Mouse (Mus musculus): ENCODE data around the gene Ptpn6. TPM values are rescaled to one million over a fixed set of nuclear protein-coding genes. Genes with fewer than 3 reads are reported as not detected.

Ptpn6 gene
- 100 to 1,000 TPM; 187 to 310 TPM for polyA plus RNA-seq (2017; shearing (Covaris generic))

- ATAC-seq: peak; percentile 7
These were observed at the start of gene Ptpn6 for GRCm38 (mm10) chr6:124738511-124739023. Ptpn6 (minus strand) TSS chr6:124738714.

GRCm38 (mm10) chr6:124787722-124788121 is 49.2 kb upstream of the Ptpn6 start:
- no peak for ATAC-seq

GRCm38 (mm10) chr6:124786756-124787420 is 48.4 kb upstream of the Ptpn6 start:
- no peak for ATAC-seq

DNA sequence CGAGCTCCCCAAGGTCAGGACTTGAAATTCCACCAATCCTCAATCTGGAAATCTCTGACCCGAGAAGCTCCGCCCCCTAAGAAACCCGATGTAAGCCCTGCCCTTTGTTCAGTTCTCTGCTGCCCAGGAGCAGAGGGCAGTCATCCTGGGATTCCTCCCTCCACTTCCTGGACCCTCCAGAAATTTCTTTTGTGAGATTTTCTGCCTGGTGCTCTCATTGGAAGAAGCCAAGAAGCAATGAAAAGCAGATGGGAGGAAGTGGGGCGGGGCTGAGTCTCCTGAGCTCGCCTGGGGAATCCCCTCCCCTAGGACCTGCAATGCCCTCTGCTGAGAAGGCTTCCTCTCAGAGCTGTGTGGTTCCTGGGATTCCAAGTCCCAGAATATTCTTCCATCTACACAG is 43.9 kb upstream of the Ptpn6 start:
- peak; percentile 78 for ATAC-seq

DNA sequence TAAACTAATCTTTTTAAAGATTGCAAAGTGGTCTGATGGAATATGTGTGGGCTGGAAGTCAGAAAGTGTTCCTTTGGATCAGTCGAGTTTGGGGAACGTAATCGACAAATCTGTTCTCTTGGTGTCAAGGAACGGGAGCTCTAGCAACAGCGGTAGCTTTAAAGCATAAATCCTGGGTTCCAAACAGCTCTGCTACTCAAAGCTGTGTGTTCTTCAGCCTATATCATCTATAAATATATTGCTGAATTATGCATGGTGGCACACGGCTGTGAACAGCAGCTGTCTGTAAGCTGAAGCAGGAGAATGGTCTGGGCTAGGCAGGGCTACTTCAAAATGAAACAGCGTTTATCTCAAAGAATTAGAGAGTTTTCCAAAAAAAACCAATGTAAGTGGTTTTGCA is 42.4 kb upstream of the Ptpn6 start:
- ATAC-seq: no peak

DNA sequence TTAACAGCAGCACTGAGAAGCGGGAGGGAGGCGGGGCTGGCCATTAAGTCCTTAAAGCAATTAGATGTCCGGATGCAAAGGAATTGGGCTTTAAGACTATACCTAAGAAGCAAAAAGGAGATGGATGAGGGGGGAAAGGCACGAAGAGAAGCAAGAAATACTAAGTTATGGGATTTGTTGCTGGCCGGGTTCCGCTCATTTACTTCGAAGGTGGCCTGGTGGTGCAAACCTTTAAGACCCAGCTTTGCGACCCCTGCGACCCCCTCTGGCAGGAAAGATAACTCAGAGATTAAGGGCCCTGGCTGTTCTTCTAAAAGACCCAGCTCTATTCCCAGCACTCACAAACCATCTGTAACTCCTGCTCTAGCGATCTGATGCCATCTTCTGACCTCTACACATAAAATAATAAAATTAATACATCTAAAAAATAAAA is 41.5 kb upstream of the Ptpn6 start:
- ATAC-seq: peak; percentile 48

- peak; percentile 92 for ATAC-seq
These were observed 40.9 kb upstream of the Ptpn6 start, which contains the start of gene Lrrc23 for GRCm38 (mm10) chr6:124779222-124779983. Lrrc23 (minus strand) TSS chr6:124779727.

DNA sequence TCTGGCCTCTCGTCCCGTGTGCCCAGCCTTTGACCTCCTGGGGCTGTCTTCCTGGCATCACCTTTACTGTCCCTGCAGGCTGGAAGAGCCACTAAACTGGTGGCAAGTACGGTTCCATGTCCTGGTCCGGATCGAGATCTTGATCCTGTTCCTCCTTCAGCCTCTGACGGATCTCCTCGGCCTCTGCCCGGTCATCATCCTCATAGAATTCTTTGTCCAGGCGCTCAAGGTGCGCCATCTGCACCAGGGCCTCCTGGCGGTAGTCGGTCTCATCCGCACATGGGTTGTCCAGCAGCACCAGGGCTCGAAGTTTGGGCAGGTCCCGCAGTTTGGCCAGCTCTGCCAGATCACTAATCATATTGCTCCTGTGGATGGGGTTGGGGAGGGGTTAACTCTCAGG is 32.0 kb upstream of the Ptpn6 start:
- no peak for ATAC-seq

DNA sequence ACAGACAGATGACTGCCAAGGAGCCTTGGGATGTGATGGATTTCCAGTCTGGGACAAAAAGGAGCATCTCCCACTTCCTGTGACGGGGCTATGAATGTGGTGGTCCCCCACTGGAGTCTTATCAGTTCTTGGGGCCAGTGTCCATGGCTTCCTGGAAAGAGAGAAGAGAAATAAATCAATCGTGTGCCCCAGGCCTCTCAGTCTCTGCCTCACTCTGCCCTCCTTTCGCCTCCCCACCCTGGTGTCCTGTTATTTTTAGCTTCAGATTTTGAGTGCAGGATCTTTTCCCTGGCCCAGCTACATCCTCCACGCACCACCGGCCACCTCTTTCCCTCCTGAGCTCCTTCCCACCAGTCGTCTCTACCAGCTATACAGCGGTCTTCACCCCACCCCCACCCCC is 31.5 kb upstream of the Ptpn6 start:
- no peak for ATAC-seq

- ATAC-seq: peak; percentile 72
These were observed 30.7 kb upstream of the Ptpn6 start, which contains the start of gene Eno2 for GRCm38 (mm10) chr6:124769101-124769765. Eno2 (minus strand) TSS chr6:124769673.

DNA sequence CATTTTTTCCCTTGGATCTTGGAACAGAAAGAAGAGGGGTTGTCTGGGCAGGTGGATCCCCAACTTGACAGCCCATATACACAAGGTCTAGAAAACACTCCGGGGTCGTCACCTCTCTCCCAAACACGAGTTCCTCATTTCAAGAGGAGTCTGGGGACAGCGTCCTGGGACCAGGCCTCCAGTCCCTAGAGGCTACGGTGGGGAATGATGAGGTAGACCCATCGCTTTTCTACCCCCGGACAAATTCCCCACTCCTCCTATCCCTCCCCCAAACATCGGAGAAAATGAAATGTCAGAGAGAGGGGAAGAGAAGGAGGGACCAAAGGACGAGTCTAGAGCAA is 30.2 kb upstream of the Ptpn6 start:
- ATAC-seq: peak; percentile 8

DNA sequence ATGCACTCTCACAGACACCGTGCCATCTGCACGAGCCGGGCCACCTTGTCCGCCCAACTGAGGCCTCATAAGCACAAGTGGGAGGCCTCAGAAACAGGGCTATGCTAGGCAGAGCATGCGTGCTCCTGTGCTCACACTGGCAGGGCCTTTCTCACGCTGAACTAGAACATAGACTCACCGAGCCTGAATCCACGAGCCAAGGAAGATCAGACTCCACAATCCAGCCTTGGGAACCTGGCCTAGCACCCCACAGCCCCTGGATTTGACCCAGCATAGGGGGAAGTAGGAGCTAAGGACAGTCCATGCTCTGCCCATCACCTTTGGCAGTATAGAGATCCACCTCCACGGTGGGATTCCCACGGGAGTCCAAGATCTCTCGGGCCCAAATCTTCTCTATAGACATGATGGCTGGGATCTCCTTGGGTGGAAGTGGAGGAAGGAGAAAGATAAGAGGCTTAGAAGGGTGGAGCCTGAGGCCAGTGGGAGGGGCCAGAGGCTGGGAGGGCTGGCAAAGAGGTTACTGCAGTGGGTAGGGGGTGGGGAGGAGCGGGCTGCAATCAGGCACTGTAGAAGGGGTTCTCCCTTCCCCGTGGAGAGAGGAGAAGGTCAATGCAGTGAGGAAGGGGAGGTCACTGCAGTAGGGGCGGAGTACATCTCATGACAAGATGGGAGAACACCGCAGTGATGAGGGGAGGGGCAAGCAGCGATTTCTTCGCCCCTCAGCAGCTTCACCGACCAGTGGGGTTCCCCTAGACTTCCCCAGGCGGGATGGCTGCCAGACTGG is 29.6 kb upstream of the Ptpn6 start:
- peak; percentile 33 for ATAC-seq

GRCm38 (mm10) chr6:124767536-124767919 is 29.0 kb upstream of the Ptpn6 start:
- no peak for ATAC-seq

GRCm38 (mm10) chr6:124765951-124766350 is 27.4 kb upstream of the Ptpn6 start:
- ATAC-seq: no peak

DNA sequence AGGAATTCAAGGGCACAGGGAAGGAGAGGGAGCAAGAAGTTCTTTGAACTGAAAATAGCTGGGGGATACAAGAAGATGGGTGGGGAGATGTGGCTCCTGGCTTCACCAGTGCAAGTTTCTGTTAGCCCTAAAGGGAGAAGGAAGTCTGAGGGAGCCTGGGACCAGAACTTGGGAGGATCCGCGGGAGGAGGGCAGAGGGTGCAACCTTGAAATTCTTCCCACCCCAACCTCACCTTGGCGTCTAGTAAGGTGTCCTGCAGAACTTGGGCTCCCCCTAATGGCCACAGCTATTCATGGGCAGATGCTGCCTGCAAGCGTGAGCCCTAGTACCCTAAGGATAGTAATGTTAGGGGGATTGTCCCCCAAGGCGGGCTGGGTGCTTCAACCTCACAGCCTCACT is 20.7 kb upstream of the Ptpn6 start:
- ATAC-seq: peak; percentile 84

DNA sequence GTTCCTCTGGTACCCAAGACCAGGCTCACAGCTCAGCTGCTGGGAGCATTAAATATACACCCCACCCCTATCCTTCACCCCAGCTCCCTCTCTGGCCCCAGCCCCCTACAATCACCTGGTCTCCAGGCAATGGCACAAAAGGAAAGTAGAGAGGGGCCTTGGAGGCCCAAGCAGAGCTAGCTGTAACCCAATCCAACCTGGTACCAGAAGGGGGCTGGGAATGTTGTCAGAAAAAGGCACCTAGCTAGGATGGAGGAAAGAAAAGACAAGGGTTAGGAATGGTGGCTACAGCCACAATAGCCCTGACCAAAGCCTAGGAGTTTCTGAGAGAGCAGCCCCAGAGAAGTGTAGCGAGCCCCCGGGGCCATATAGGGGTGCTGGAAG is 20.3 kb upstream of the Ptpn6 start:
- ATAC-seq: no peak

DNA sequence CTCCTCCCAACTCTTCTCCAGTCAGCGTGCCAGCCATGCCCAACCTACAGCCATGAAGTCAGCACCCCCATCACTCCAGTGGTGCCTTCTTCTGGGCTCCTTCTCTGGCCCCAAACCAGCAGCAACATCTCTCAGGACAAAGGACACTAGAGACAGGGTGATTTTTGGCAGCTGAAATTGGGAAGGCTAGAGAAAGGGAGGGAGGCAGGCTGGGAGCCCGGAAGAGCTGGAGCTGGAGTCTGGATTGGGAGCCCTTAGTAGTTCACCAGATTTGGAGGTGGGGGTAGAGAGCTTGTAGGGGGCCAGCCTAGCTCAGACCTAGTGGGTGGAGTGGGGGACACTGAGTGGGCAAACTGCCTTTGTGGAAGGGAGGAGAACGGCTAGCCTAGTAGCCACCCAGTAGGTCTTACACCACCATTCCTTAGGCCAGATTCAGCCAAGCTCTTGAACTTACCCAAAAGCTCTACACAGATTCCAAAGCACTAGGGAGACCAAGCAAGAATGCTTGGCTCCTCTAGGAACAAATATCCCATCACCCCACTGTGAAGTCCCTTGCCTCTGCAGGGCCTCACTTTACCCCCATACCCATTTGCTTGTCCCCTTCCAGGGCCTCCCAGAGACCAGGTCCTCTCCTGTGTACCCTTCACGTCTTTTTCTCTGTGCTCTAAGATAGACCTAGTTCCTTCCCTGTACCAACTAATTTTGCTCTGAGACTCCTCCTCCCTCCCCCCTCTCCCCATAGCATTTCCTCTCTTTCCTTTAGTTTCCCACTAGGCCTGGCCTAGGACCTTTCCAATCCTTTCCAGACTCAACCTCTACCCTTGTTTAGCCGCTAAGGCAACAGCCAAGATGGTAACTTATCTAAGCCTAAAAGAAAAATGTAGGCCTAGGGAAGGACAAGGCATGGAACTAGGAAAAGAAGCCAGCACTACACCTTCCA is 19.7 kb upstream of the Ptpn6 start:
- no peak for ATAC-seq

DNA sequence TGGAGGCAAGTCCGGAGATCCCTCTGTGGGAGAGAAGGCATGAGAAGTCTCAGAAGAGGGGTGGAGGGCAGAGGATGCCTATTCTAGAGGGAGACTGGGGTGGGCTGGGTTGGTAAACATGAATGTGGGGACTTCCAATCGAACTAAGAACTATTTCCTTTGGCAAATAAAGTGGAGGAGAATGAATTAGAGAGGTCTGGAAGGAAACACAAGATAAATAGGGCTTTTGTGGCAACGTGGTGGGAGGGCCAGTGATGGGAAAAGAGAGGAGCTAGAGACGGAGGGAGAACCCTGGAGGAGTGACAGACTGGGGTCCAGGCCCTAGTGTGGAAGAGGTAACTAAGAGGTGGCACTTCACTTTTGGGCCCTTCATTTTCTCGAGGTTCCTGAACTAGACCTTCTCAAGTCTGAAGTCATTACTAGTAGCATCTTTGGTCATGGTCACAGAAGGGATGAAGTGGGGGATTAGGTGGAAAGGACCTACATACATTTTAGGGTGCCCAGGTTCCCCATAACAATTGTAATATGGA is 18.9 kb upstream of the Ptpn6 start:
- no peak for ATAC-seq

GRCm38 (mm10) chr6:124756652-124757350 is 18.3 kb upstream of the Ptpn6 start:
- peak; percentile 39 for ATAC-seq

DNA sequence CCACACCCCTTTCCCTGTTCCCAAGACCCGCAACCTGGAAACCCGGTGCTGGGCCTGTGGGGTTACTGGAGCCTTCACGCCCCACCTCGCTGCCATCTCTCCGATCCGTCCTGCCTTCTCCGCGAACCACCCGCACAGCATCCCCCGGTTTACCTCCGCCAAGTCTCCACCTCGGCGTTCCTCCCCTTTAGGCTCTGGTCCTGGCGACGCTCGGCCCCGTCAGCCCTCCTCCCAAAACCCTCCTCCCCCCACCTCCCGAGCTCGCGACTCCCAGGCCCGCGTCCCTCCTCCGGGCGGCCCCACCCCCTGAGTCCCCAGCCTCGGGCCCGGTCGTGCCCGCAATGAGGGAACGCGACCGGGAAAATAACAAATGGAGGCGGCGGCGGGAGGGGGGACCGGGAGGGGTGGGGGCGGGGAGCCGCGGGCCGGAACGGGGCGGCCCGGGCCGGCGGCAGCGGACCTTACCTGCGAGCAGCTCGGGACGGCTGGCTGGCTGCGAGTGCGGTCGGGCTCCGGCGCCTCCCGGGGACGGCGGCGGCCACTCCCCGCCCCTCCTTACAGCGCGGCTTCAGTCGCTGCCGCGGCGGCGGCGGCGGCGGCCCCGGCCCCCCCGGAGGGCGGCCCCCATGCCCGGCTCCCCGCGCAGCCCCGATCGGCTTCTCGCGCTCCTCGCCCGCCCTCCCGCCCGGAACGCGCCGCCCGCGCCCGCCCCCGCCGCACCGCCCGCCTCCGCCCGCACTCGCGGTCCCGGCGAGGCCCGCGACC is 17.5 kb upstream of the Ptpn6 start, which contains the start of the genes Gm45234 and Atn1:
Gene Gm45234 (minus strand): TSS at position 191 of the 765 bp plus-strand sequence.
Gene Atn1 (minus strand): TSS at position 694 of the 765 bp plus-strand sequence.
- ATAC-seq: peak; percentile 33

Data from CD4-positive, CD25-positive, alpha-beta regulatory T cell, adult 4 months (primary cell).